Mouse (Mus musculus) layer of hippocampus, postnatal 14 days (tissue): ENCODE results near the gene Pla2g4d. TPM values are rescaled to one million over a fixed set of nuclear protein-coding genes. Genes with fewer than 3 reads are reported as not detected.
"Not testable (repeated sequence)": the region's sequence is repeated elsewhere in the genome, so short reads cannot be mapped to it uniquely, and the experiment has no call there.

ENCODE experiments used
- DNase-seq, 2 experiments: peaks; one replicate each; pipeline ENCODE4 v3.0.0; 2021 to 2022; ENCODE audit warnings: low spot score in 2 of 2, mixed read lengths in 1 of 2
- total RNA-seq, 2 experiments: library from RNA; stranded (reverse); gene quantifications; 2 replicates each; pipeline ENCODE4 v1.2.3; 2021

Gene Pla2g4d
- total RNA-seq, 2 experiments from 2014 or later = 0.12 TPM; not detected in 1

GRCm38 (mm10) chr2:120262876-120263275 lies 26.1 kb downstream of the Pla2g4d start:
- DNase-seq = no peak

GRCm38 (mm10) chr2:120261346-120261745 lies 27.7 kb downstream of the Pla2g4d start:
- no peak for DNase-seq

- DNase-seq = no peak
These were observed 32.7 kb downstream of the Pla2g4d start for GRCm38 (mm10) chr2:120256259-120256658.

GRCm38 (mm10) chr2:120252644-120253043 lies 36.4 kb downstream of the Pla2g4d start:
- no peak for DNase-seq

- DNase-seq = peak; percentile 19 to 26
These were observed 43.5 kb downstream of the Pla2g4d start for GRCm38 (mm10) chr2:120245421-120246016.

GRCm38 (mm10) chr2:120244679-120245420 lies 44.1 kb downstream of the Pla2g4d start, which contains the start of gene Pla2g4e:
TSS of gene Pla2g4e (minus strand) at chr2:120245335.
- DNase-seq = peak in 1 of 2 experiments; percentile 18

GRCm38 (mm10) chr2:120243995-120244394 lies 45.0 kb downstream of the Pla2g4d start:
- no peak for DNase-seq

- DNase-seq = no peak
These were observed 46.1 kb downstream of the Pla2g4d start for GRCm38 (mm10) chr2:120242791-120243467.

GRCm38 (mm10) chr2:120238733-120239132 lies 50.3 kb downstream of the Pla2g4d start:
- DNase-seq = not testable (repeated sequence)

GRCm38 (mm10) chr2:120237784-120238183 lies 51.2 kb downstream of the Pla2g4d start:
- DNase-seq = no peak

- no peak for DNase-seq
These were observed 52.9 kb downstream of the Pla2g4d start for GRCm38 (mm10) chr2:120235947-120236640.

- DNase-seq = no peak
These were observed 53.6 kb downstream of the Pla2g4d start for GRCm38 (mm10) chr2:120235381-120235780.

GRCm38 (mm10) chr2:120231642-120232041 lies 57.4 kb downstream of the Pla2g4d start:
- no peak for DNase-seq

Other genes with a start within 250 kb of the Pla2g4d start
- 1 to 10 TPM; 9.7 to 9.8 TPM for gene Ehd4, start 134.6 kb downstream of the Pla2g4d start, total RNA-seq
- 1 to 10 TPM; 8.4 to 9.3 TPM for gene Pla2g4e, start 43.9 kb downstream of the Pla2g4d start, total RNA-seq
- under 1 TPM in 1 of 2 experiments, not detected in 1; 0.17 TPM for gene Pla2g4f, start 25.0 kb upstream of the Pla2g4d start, total RNA-seq
- 10 to 100 TPM; 59.3 to 66.2 TPM for gene Vps39, start 63.9 kb upstream of the Pla2g4d start, total RNA-seq
- 10 to 100 TPM; 11.4 to 12.1 TPM for gene Ganc, start 114.7 kb upstream of the Pla2g4d start, total RNA-seq
- gene Tmem87a, start 114.9 kb upstream of the Pla2g4d start, total RNA-seq = 10 to 100 TPM; 34.3 to 37.2 TPM
- gene Capn3, start 166.8 kb upstream of the Pla2g4d start, total RNA-seq = 10 to 100 TPM in 1 of 2 experiments, 1 to 10 TPM in 1; 6.7 to 10.2 TPM